Mouse (Mus musculus) layer of hippocampus, adult 9-10 months (tissue): ENCODE measurements around the gene 1700001K19Rik.
A peak's percentile ranks its signal among the peaks of the same experiment; 100 is the strongest.
"Not testable (repeated sequence)": the region's sequence is repeated elsewhere in the genome, so short reads cannot be mapped to it uniquely, and the experiment has no call there.

Experiments used
- DNase-seq: peaks from one replicate; pipeline ENCODE4 v3.0.0; 2022; ENCODE audit warnings: low spot score

The 1700001K19Rik gene

GRCm38 (mm10) chr12:110682561-110683299, at the start of gene 1700001K19Rik:
TSS of gene 1700001K19Rik (minus strand) at chr12:110682619.
- DNase-seq, result no peak

- no peak for DNase-seq
Measured at GRCm38 (mm10) chr12:110726428-110726827, 44.0 kb upstream of the 1700001K19Rik start.

- DNase-seq, result no peak
Measured at GRCm38 (mm10) chr12:110725489-110725888, 43.1 kb upstream of the 1700001K19Rik start.

- DNase-seq, result no peak
Measured at GRCm38 (mm10) chr12:110725051-110725450, 42.6 kb upstream of the 1700001K19Rik start.

- no peak for DNase-seq
Measured at GRCm38 (mm10) chr12:110716004-110716403, 33.6 kb upstream of the 1700001K19Rik start.

GRCm38 (mm10) chr12:110714215-110714614, 31.8 kb upstream of the 1700001K19Rik start:
- DNase-seq, result no peak

- no peak for DNase-seq
Measured at GRCm38 (mm10) chr12:110713784-110714183, 31.4 kb upstream of the 1700001K19Rik start.

- DNase-seq, result no peak
Measured at GRCm38 (mm10) chr12:110711270-110711669, 28.9 kb upstream of the 1700001K19Rik start.

- DNase-seq, result no peak
Measured at GRCm38 (mm10) chr12:110707451-110707850, 25.0 kb upstream of the 1700001K19Rik start.

GRCm38 (mm10) chr12:110706337-110707231, 24.2 kb upstream of the 1700001K19Rik start:
- no peak for DNase-seq

GRCm38 (mm10) chr12:110705419-110705818, 23.0 kb upstream of the 1700001K19Rik start:
- DNase-seq, result not testable (repeated sequence)

GRCm38 (mm10) chr12:110703682-110704081, 21.3 kb upstream of the 1700001K19Rik start:
- DNase-seq, result no peak

- peak; percentile 73 for DNase-seq
Measured at GRCm38 (mm10) chr12:110703008-110703471, 20.6 kb upstream of the 1700001K19Rik start.

GRCm38 (mm10) chr12:110702556-110702955, 20.1 kb upstream of the 1700001K19Rik start, which contains the start of gene Hsp90aa1:
TSS of gene Hsp90aa1 (minus strand) at chr12:110702728.
- DNase-seq, result no peak

- not testable (repeated sequence) for DNase-seq
Measured at GRCm38 (mm10) chr12:110701363-110701762, 18.9 kb upstream of the 1700001K19Rik start.

GRCm38 (mm10) chr12:110700730-110701129, 18.3 kb upstream of the 1700001K19Rik start:
- DNase-seq, result no peak

GRCm38 (mm10) chr12:110699171-110699547, 16.7 kb upstream of the 1700001K19Rik start:
- DNase-seq, result no peak

- DNase-seq, result no peak
Measured at GRCm38 (mm10) chr12:110698523-110699170, 16.2 kb upstream of the 1700001K19Rik start.

- no peak for DNase-seq
Measured at GRCm38 (mm10) chr12:110698080-110698479, 15.7 kb upstream of the 1700001K19Rik start.

- DNase-seq, result no peak
Measured at GRCm38 (mm10) chr12:110697457-110697856, 15.0 kb upstream of the 1700001K19Rik start.

GRCm38 (mm10) chr12:110696975-110697400, 14.6 kb upstream of the 1700001K19Rik start:
- DNase-seq, result no peak
